Mouse (Mus musculus) forebrain, postnatal 0 days (tissue): ENCODE results near the gene Gabbr2. TPM values are rescaled to one million over a fixed set of nuclear protein-coding genes. Genes with fewer than 3 reads are reported as not detected.

Experiments
- ATAC-seq: fragments of 200-750 bp; cut with Nextera tagmentation; 2 replicates; pipeline ENCODE4 v1.8.0; 2017; ENCODE audit warnings: mild to moderate bottlenecking, moderate library complexity
- DNase-seq: peaks from one replicate; pipeline ENCODE4 v3.0.0-alpha.2; 2015
- H3K27ac ChIP-seq: fragments of 300-500 bp; sonication (generic); 2 replicates; pipeline ENCODE4 v1.5.1; 2014; ENCODE audit warnings: low read depth, mild to moderate bottlenecking, antibody characterized with exemption, low read length, moderate library complexity, mixed read lengths
- H3K27me3 ChIP-seq: fragments of 300-500 bp; sonication (generic); 2 replicates; pipeline ENCODE4 v1.6.1; 2014; ENCODE audit warnings: mild to moderate bottlenecking, low read length, mixed read lengths; ENCODE audit not compliant: insufficient read depth
- H3K36me3 ChIP-seq: fragments of 300-500 bp; sonication (generic); 2 replicates; pipeline ENCODE4 v1.6.1; 2014; ENCODE audit warnings: mild to moderate bottlenecking, moderate library complexity; ENCODE audit not compliant: insufficient read depth
- H3K4me1 ChIP-seq: fragments of 300-500 bp; sonication (generic); 2 replicates; pipeline ENCODE4 v1.6.1; 2014; ENCODE audit warnings: antibody characterized with exemption; ENCODE audit not compliant: insufficient read depth
- H3K4me2 ChIP-seq: fragments of 300-500 bp; sonication (generic); 2 replicates; pipeline ENCODE4 v1.6.1; 2014; ENCODE audit warnings: low read depth, mild to moderate bottlenecking, moderate library complexity
- H3K4me3 ChIP-seq: fragments of 300-500 bp; sonication (generic); 2 replicates; pipeline ENCODE4 v1.5.1; 2014; ENCODE audit warnings: low read depth, low read length, mixed read lengths
- H3K9ac ChIP-seq: fragments of 300-500 bp; sonication (generic); 2 replicates; pipeline ENCODE4 v1.6.1; 2014; ENCODE audit warnings: mild to moderate bottlenecking
- H3K9me3 ChIP-seq: fragments of 300-500 bp; sonication (generic); 2 replicates; pipeline ENCODE4 v1.6.1; 2016; ENCODE audit warnings: low read length
- CTCF ChIP-seq: sonication (generic); IDR thresholded peaks from 2 replicates; pipeline ENCODE4 v1.5.1; 2016; ENCODE audit warnings: antibody characterized with exemption, control low read depth, low read depth
- WGBS: fragments of 180-500 bp; shearing (Covaris S2); extraction: QIAGEN DNeasy Blood & Tissue Kit; methylation state at CpG from one replicate; pipeline ENCODE4 v1.1.7; 2014; 5-methylcytosine and 5-hydroxymethylcytosine counted together
- polyA plus RNA-seq: library from polyadenylated mRNA; unstranded; fragments of >200 nt; fragmentation: Nextera tagmentation; extraction: Ambion mirVana; gene quantifications from 2 replicates; pipeline ENCODE4 v1.2.1, GENCODE M21; 2015
- total RNA-seq: library from RNA; depleted of rRNA; stranded (reverse); fragments of >200 nt; gene quantifications from 2 replicates; pipeline ENCODE4 v1.2.3, GENCODE M21; 2014; rRNA removed

Gene Gabbr2
- total and polyA plus RNA-seq, 2 experiments from 2014 or later: 14.7 to 65.3 TPM

GRCm38 (mm10) chr4:46617408-46617807 lies 374.3 kb downstream of the Gabbr2 start:
- no peak for ATAC-seq

GRCm38 (mm10) chr4:46614641-46615040 lies 377.0 kb downstream of the Gabbr2 start:
- DNase-seq: no peak
- Histone ChIP-seq H3K27me3 (no peaks in the 10 kb centered on the region), H3K36me3 (no peaks in the 10 kb centered on the region), H3K9me3 (no peaks in the 10 kb centered on the region), H3K4me2 (no peak overlapping the region), H3K27ac (no peak overlapping the region), H3K4me1 (no peaks in the 10 kb centered on the region), H3K9ac (no peak overlapping the region), H3K4me3 (no peak overlapping the region)
- no peak for TF ChIP-seq CTCF
- 81% methylated on average over 9 of the region's 9 CpGs for WGBS
- no peak for ATAC-seq

More at GRCm38 (mm10) chr4:46617408-46617807, 374.3 kb downstream of the Gabbr2 start:
- H3K27me3 ChIP-seq: no peaks in the 10 kb centered on the region
- 74% methylated on average over 6 of the region's 6 CpGs for WGBS
- no peak overlapping the region for H3K4me2 ChIP-seq
- H3K4me3 ChIP-seq: no peak overlapping the region
- no peak overlapping the region for H3K27ac ChIP-seq
- peak; percentile 50 for TF ChIP-seq CTCF
- no peaks in the 10 kb centered on the region for H3K9me3 ChIP-seq
- DNase-seq: no peak
- H3K36me3 ChIP-seq: no peaks in the 10 kb centered on the region
- H3K9ac ChIP-seq: no peak overlapping the region
- H3K4me1 ChIP-seq: no peaks in the 10 kb centered on the region

GRCm38 (mm10) chr4:46613618-46614017 lies 378.1 kb downstream of the Gabbr2 start:
- 82% methylated on average over 12 of the region's 12 CpGs for WGBS
- ATAC-seq (no peak), DNase-seq (no peak)
- no peak for TF ChIP-seq CTCF
- H3K4me1 ChIP-seq: no peaks in the 10 kb centered on the region
- no peaks in the 10 kb centered on the region for H3K36me3 ChIP-seq
- H3K4me2 ChIP-seq: no peak overlapping the region
- no peaks in the 10 kb centered on the region for H3K27me3 ChIP-seq
- no peak overlapping the region for H3K27ac ChIP-seq
- no peak overlapping the region for H3K4me3 ChIP-seq
- no peaks in the 10 kb centered on the region for H3K9me3 ChIP-seq
- H3K9ac ChIP-seq: no peak overlapping the region

Other genes with a start within 250 kb of the Gabbr2 start
- 9.0 and 11.0 TPM in 2 replicates for gene Anks6, start 65.6 kb upstream of the Gabbr2 start, total RNA-seq
- gene Anks6, start 65.6 kb upstream of the Gabbr2 start, polyA plus RNA-seq: 2.1 TPM in 2 replicates
- gene Galnt12, start 100.0 kb upstream of the Gabbr2 start, total RNA-seq: 1.4 and 1.5 TPM in 2 replicates
- gene Galnt12, start 100.0 kb upstream of the Gabbr2 start, polyA plus RNA-seq: 0.84 and 1.2 TPM in 2 replicates
- gene Col15a1, start 216.3 kb upstream of the Gabbr2 start, total RNA-seq: 6.2 TPM in 2 replicates
- gene Col15a1, start 216.3 kb upstream of the Gabbr2 start, polyA plus RNA-seq: 2.0 and 2.5 TPM in 2 replicates